Mouse (Mus musculus) embryonic facial prominence, embryonic 14.5 days (tissue): ENCODE results near the gene Dync2h1. TPM values are rescaled to one million over a fixed set of nuclear protein-coding genes. Genes with fewer than 3 reads are reported as not detected.
A peak's percentile ranks its signal among the peaks of the same experiment; 100 is the strongest.
"Not testable (repeated sequence)": the region's sequence is repeated elsewhere in the genome, so short reads cannot be mapped to it uniquely, and the experiment has no call there.

Source experiments
- ATAC-seq: fragments of 200-750 bp; cut with Nextera tagmentation; 2 replicates; pipeline ENCODE4 v1.8.0; 2017; ENCODE audit warnings: low read depth, moderate number of reproducible peaks, moderate TSS enrichment
- DNase-seq: peaks from one replicate; pipeline ENCODE4 v3.0.0-alpha.2; 2015; ENCODE audit warnings: low spot score
- H3K27ac ChIP-seq: fragments of 300-500 bp; sonication (generic); replicated peaks from 2 replicates; pipeline ENCODE4 v1.5.1; 2014; ENCODE audit warnings: low read depth, mild to moderate bottlenecking, low read length, moderate library complexity
- H3K27me3 ChIP-seq: fragments of 300-500 bp; sonication (generic); replicated peaks from 2 replicates; pipeline ENCODE4 v1.6.1; 2014; ENCODE audit warnings: low read length; ENCODE audit not compliant: control insufficient read depth, insufficient read depth
- H3K36me3 ChIP-seq: fragments of 300-500 bp; sonication (generic); 2 replicates; pipeline ENCODE4 v1.6.1; 2014; ENCODE audit warnings: low read length, mixed read lengths; ENCODE audit not compliant: control insufficient read depth, insufficient read depth
- H3K4me1 ChIP-seq: fragments of 300-500 bp; sonication (generic); 2 replicates; pipeline ENCODE4 v1.6.1; 2014; ENCODE audit warnings: antibody characterized with exemption, low read length; ENCODE audit not compliant: control insufficient read depth, insufficient read depth
- H3K4me2 ChIP-seq: fragments of 300-500 bp; sonication (generic); 2 replicates; pipeline ENCODE4 v1.6.1; 2014; ENCODE audit warnings: low read depth, mild to moderate bottlenecking, low read length, moderate library complexity, mixed read lengths
- H3K4me3 ChIP-seq: fragments of 300-500 bp; sonication (generic); 2 replicates; pipeline ENCODE4 v1.5.1; 2014; ENCODE audit warnings: low read depth, mild to moderate bottlenecking, low read length
- H3K9ac ChIP-seq: fragments of 300-500 bp; sonication (generic); 2 replicates; pipeline ENCODE4 v1.6.1; 2014; ENCODE audit warnings: low read depth, mild to moderate bottlenecking, low read length, moderate library complexity, mixed read lengths
- H3K9me3 ChIP-seq: fragments of 300-500 bp; sonication (generic); 2 replicates; pipeline ENCODE4 v1.6.1; 2016; ENCODE audit warnings: low read length; ENCODE audit not compliant: control insufficient read depth
- WGBS: fragments of 180-500 bp; shearing (Covaris S2); extraction: QIAGEN DNeasy Blood & Tissue Kit; methylation state at CpG from one replicate; pipeline ENCODE4 v1.1.7; 2014; 5-methylcytosine and 5-hydroxymethylcytosine counted together
- polyA plus RNA-seq: library from polyadenylated mRNA; unstranded; fragments of >200 nt; fragmentation: Nextera tagmentation; extraction: Ambion mirVana; gene quantifications from 2 replicates; pipeline ENCODE4 v1.2.1, GENCODE M21; 2014

The Dync2h1 gene
- polyA plus RNA-seq, 1 experiment from 2014 or later, result 16.6 TPM

DNA sequence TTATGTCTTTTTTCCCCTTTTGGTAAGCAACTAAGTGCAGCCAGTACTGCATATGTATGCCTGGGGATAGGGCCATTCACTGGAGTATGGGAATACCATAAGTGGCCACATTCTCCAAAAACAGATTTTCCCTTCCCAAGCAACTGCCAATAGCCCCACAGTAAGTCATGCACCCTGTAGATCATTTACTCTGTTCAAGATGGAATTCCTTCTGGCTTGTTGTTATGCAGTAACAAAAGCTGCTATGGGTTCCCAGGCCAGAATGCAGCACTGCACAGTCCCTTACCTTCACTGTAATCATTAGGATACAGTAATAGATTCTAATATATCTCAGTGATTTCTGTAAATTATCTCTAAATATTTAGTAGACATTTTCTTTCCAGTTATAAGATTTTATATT lies 190.0 kb downstream of the Dync2h1 start:
- H3K4me3 ChIP-seq, result no peak overlapping the region
- H3K9ac ChIP-seq, result no peak overlapping the region
- ATAC-seq, result no peak
- peaks cover 28% of the 10 kb centered on the region; the same call in 1 of the 2 replicates for H3K36me3 ChIP-seq
- H3K27me3 ChIP-seq, result no peaks in the 10 kb centered on the region
- no peak for DNase-seq
- no peaks in the 10 kb centered on the region for H3K4me1 ChIP-seq
- no peaks in the 10 kb centered on the region for H3K9me3 ChIP-seq
- no peak overlapping the region for H3K4me2 ChIP-seq
- H3K27ac ChIP-seq, result no peak overlapping the region

DNA sequence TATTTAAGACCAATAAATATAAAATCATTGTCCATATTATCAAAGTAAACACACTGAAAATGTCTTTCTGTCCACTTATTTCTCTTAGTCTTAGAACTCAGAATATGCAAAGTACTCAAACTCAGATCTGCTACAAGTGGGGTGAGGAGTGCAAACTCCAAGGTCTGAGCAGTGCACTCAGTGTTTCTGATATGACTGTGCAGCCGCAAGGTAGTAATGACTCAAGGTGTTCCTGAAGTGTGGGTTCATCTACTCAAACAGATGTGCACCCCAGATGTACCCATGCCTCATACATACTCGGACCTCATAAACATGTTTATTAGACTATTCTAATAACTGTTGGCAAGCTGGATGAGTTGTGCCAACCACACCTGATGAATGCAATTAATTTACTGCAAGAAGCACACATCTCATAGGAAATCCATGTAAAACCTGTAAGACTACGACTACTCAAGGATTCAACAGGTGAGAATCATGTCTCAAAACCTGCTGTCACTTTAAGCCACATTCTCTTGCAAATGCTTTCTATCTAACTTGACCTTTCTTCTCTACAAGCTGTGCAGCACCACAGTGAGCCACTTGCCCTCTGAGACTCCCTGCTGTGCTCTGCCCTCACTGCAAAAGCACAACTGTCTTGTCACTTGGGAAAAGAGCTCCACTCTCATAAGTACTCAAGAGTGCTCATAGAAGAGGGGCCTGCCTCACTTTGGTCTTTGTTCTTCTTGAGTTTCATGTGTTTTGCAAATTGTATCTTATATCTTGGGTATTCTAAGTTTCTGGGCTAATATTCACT lies 195.2 kb downstream of the Dync2h1 start:
- Histone ChIP-seq H3K9ac (no peak overlapping the region), H3K27ac (no peak overlapping the region), H3K4me2 (no peak overlapping the region), H3K4me1 (no peaks in the 10 kb centered on the region), H3K36me3 (peaks cover 14% of the 10 kb centered on the region; the same call in 1 of the 2 replicates), H3K9me3 (no peaks in the 10 kb centered on the region), H3K4me3 (no peak overlapping the region), H3K27me3 (no peaks in the 10 kb centered on the region)
- 84% methylated on average over 3 of the region's 3 CpGs for WGBS
- ATAC-seq (no peak), DNase-seq (no peak)

DNA sequence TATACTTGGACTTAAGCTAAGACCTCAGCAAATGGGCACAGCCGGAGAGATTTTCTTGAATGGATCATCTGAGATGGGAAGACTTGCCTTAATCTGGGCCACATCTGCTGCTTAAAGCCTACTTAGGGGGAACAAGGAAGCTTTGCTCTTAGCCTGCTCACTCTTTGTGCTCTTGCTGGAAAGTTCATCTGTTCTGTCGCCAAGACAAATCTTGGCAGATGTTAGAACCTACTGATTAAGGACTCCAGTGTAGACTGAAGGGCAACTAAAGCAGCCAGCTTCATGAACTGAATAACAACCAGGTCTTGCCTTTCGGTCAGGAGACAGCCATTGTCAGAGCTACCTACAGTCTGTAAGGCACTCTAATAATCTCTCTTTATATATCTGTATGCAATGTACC lies 198.1 kb downstream of the Dync2h1 start:
- Histone ChIP-seq H3K27me3 (no peaks in the 10 kb centered on the region), H3K36me3 (peaks cover 6% of the 10 kb centered on the region), H3K4me2 (no peak overlapping the region), H3K27ac (no peak overlapping the region), H3K4me3 (no peak overlapping the region), H3K9me3 (no peaks in the 10 kb centered on the region), H3K4me1 (no peaks in the 10 kb centered on the region), H3K9ac (no peak overlapping the region)
- WGBS, result 86% methylated on average over 3 of the region's 3 CpGs
- ATAC-seq (no peak), DNase-seq (no peak)

DNA sequence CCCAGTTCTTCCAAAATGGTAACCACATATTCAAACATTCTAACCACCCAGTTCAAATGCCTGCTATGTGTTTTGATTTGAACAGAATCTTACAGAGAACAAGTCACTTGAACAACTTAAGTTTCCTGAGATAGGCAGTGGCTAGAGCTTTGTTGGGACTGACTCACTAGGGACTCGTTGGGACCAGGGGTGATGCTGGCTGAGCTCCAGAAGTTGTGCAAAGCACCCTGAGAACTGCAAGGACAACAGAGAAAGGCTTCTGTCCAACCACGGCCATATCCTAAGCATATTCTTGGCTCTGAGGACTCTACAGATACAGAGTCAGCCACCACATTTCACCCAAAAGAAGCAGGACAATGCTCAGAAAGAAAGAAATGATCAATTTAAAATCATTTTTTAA lies 215.1 kb downstream of the Dync2h1 start:
- Histone ChIP-seq H3K36me3 (0 out of 2 replicates have a peak, but pooled peaks cover 8% of the 10 kb centered on the region), H3K4me2 (no peak overlapping the region), H3K9ac (no peak overlapping the region), H3K27me3 (no peaks in the 10 kb centered on the region), H3K4me3 (no peak overlapping the region), H3K27ac (no peak overlapping the region), H3K4me1 (no peaks in the 10 kb centered on the region), H3K9me3 (no peaks in the 10 kb centered on the region)
- DNase-seq (no peak), ATAC-seq (no peak)
- 90% methylated on average over 2 of the region's 2 CpGs for WGBS

DNA sequence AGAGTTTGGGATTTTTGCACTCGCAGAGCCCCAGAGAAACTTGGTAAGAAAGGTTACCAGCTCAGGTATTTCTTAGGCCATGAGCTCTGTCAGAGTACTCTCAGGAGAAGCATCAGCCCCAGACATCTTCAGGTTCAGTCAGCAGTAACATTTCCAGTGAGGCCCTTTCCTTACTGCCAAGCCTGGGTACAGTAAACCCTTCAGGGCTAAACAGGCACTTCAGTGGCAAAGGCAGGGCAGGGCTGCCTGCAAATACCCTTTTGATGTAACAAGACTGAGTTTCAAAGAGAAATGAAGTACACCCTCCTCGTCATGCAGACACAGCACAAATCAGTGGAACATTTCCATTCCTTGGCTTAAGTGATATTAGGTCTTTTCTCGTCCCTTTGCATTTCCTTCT lies 219.2 kb downstream of the Dync2h1 start:
- H3K27me3 ChIP-seq, result no peaks in the 10 kb centered on the region

DNA sequence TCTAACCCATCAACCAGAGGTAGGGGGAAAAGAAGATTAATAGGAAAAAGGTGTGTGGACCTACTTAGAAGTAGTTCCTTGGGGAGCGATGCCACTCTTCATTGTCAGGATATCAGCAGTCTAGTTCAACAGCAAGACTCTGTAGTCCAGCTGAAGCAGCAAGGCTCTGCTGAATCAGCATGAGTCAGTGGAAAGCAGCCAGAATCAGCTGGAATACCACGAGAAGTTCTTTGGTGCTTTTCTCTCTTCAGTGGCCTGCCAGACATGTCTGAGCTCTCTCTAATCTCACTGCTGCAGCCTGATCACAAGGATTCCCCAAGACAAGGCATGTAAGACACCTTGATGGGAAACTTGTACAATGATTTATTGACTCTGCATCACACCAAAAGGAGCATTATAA lies 225.9 kb downstream of the Dync2h1 start:
- Histone ChIP-seq H3K27me3 (no peaks in the 10 kb centered on the region), H3K27ac (no peak overlapping the region), H3K4me2 (no peak overlapping the region), H3K9ac (no peak overlapping the region), H3K36me3 (no peaks in the 10 kb centered on the region; the same call in 1 of the 2 replicates), H3K4me1 (no peaks in the 10 kb centered on the region), H3K9me3 (no peaks in the 10 kb centered on the region), H3K4me3 (no peak overlapping the region)
- no peak for ATAC-seq
- 84% methylated on average over 2 of the region's 2 CpGs for WGBS
- DNase-seq, result no peak

More for the DNA sequence above, 219.2 kb downstream of the Dync2h1 start:
- WGBS, result 81% methylated on average over 3 of the region's 3 CpGs
- Histone ChIP-seq H3K4me1 (no peaks in the 10 kb centered on the region), H3K9ac (no peak overlapping the region), H3K36me3 (0 out of 2 replicates have a peak, but pooled peaks cover 8% of the 10 kb centered on the region), H3K4me2 (no peak overlapping the region), H3K4me3 (no peak overlapping the region), H3K27ac (no peak overlapping the region), H3K9me3 (no peaks in the 10 kb centered on the region)
- no peak for ATAC-seq
- DNase-seq, result no peak

DNA sequence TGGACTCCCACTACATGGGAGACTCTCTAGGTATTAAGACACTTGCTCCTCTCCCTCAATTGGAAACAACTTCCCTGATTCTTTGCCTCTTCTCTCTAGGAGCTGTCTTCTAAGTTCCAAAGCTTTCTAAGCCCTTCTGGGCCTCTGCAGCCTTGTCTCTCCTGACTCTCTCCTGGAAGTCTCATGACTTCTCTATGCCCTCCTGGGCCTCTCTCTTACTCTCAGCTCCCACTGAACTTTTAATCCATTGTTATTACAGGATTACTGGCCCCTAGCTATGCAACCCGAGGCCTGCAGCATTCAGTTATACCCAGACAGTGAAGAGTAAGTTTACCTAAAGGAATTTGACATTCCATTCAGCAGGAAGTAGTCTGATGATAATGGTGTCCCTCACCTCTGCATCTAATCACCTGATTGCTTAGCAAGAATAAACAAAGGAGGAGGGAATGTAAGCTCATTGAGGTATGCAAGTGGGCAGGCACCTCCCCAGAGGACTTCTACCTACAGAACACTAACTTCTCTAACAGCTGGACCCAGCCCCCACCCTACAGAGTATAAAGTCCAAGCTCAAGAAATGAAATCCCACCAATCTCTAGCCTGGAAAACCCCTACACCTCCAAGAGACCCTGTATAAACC lies 256.7 kb downstream of the Dync2h1 start:
- no peaks in the 10 kb centered on the region for H3K27me3 ChIP-seq
- H3K9ac ChIP-seq, result no peak overlapping the region
- no peak overlapping the region for H3K27ac ChIP-seq
- ATAC-seq (peak; percentile 82), DNase-seq (peak; percentile 22)
- H3K9me3 ChIP-seq, result no peaks in the 10 kb centered on the region
- H3K36me3 ChIP-seq, result 0 out of 2 replicates have a peak, but pooled peaks cover 3% of the 10 kb centered on the region
- no peak overlapping the region for H3K4me3 ChIP-seq
- no peak overlapping the region for H3K4me2 ChIP-seq
- WGBS, result 15% methylated on average over 1 of the region's 1 CpGs
- H3K4me1 ChIP-seq, result no peaks in the 10 kb centered on the region

DNA sequence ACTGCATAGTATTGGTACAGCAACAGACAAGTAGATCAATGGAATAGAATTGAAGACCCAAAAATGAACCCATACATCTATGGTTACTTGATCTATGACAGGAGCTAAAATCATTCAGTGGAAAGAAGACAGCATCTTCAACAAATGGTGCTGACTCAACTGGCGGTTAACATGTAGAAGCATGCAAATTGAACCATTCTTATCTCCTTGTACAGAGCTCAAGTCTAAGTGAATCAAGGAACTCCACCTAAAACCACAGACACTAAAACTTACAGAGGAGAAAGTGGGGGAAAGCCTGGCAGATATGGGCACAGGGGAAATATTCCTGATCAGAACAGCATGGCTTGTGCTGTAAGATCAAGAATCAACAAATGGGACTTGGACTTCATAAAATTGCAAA lies 270.8 kb downstream of the Dync2h1 start:
- H3K4me1 ChIP-seq, result no peaks in the 10 kb centered on the region
- H3K27me3 ChIP-seq, result no peaks in the 10 kb centered on the region
- H3K36me3 ChIP-seq, result no peaks in the 10 kb centered on the region
- no peaks in the 10 kb centered on the region for H3K9me3 ChIP-seq
- H3K4me3 ChIP-seq, result no peak overlapping the region
- H3K9ac ChIP-seq, result no peak overlapping the region
- 96% methylated on average over 1 of the region's 1 CpGs for WGBS
- DNase-seq, result no peak
- H3K4me2 ChIP-seq, result no peak overlapping the region
- H3K27ac ChIP-seq, result no peak overlapping the region
- ATAC-seq, result no peak

DNA sequence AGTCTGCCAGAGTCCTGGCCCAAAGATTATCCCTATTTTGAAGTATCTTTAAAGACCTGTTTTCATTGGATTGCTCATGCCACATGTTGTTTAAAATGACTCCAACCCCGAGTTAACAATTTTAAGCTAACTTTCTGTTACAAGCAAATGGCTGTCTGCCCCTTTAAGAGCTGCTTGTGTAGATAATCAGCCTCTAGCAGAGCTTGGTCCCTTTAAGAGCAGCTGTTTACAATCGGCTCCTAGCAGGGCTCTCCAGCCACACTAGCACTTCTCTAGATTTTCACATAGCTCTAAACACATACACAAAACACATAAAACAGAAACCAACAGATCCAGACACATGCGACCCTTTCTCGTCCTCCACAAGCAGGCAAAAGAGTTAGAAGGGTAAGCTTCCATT lies 273.7 kb downstream of the Dync2h1 start:
- ATAC-seq, H3K9me3 ChIP-seq, H3K27ac ChIP-seq, H3K9ac ChIP-seq, H3K4me3 ChIP-seq, H3K4me2 ChIP-seq, H3K4me1 ChIP-seq, H3K27me3 ChIP-seq, H3K36me3 ChIP-seq: not testable (repeated sequence)
- DNase-seq, result peak; percentile 9
- 47% methylated on average over 4 of the region's 4 CpGs for WGBS
